Mouse (Mus musculus) naive thymus-derived CD4-positive, alpha-beta T cell, adult 2 months (primary cell): ENCODE measurements around the gene Elavl2.

Experiments used
- DNase-seq: peaks from one replicate; pipeline ENCODE4 v3.0.0-alpha.2; 2011; ENCODE audit warnings: low read depth

The Elavl2 gene

DNA sequence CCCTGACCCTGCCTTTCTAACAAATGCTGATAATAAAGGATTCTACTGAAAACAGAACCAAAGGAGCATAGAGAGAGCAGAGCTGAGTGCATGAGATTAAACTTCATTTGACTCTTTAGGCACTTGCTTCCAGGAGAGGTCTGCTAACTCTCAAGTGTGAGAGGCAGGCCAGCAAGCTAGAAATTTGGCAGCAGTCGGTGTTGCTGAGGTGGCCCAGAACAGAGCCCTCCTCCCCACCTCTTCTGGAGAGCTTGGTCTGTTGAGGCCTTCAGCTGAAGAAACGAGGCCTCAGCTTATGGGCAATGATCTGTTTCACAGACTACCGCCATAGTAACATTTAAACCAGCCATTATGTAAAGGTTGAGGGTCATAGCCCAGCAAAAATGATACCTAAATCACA lies 186.7 kb downstream of the Elavl2 start:
- DNase-seq: no peak

DNA sequence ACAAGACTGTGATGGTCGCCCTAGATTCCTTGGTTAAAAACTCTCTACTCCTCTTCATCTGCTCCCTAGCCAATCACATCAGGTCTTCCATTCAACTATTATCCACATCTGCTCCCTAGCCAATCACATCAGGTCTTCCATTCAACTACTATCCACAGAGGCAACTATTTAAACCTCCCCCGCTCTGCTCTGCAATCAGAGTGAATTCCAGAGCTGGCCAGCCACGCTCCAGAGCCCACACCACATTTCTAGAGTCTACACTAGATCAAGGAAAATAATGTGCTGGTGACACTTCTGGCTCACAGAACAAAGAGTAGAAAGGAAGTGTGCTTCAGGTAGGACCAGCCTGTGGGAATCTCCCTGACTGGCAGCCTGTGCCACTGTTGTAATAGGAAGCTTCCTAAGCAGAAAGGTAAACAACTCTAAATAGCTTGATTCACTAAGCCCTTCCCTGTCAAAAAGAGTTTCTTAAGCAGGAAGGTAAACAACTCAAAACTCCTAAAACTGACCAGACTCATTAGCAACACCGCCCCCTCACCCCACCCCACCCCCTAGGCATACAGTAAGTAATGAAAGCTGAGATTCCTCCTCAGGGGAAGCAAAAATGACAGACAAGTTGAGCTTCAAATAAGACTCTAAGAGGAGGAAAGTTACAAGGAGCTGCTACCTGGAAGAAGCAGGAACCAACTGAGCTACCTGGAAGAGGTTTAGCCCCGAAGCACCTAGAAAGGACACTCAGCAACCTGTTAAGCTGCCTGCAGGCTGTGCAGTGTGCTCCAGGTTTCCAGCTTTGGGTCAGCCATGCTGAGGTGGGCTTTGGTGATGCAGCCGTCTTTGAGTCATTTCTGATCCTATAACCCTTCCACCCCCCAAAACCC lies 191.9 kb downstream of the Elavl2 start:
- no peak for DNase-seq
